Mouse (Mus musculus) heart, embryonic 11.5 days (tissue): ENCODE results near the gene Olfml3. TPM values are rescaled to one million over a fixed set of nuclear protein-coding genes. Genes with fewer than 3 reads are reported as not detected.
A peak's percentile ranks its signal among the peaks of the same experiment; 100 is the strongest.

Experiments used
- ATAC-seq: fragments of 200-750 bp; cut with Nextera tagmentation; replicated peaks from 2 replicates; pipeline ENCODE4 v1.8.0; 2017; ENCODE audit warnings: moderate library complexity; ENCODE audit not compliant: insufficient number of reproducible peaks, low FRiP score, low TSS enrichment
- H3K27ac ChIP-seq: fragments of 300-500 bp; sonication (generic); 2 replicates; pipeline ENCODE4 v1.5.1; 2014; ENCODE audit warnings: mild to moderate bottlenecking, low read depth, low read length
- H3K27me3 ChIP-seq: fragments of 300-500 bp; sonication (generic); 2 replicates; pipeline ENCODE4 v1.6.1; 2014; ENCODE audit warnings: mild to moderate bottlenecking, low read length, mixed read lengths; ENCODE audit not compliant: control insufficient read depth, insufficient read depth
- H3K36me3 ChIP-seq: fragments of 300-500 bp; sonication (generic); 2 replicates; pipeline ENCODE4 v1.6.1; 2014; ENCODE audit warnings: mild to moderate bottlenecking, low read length, moderate library complexity, mixed read lengths; ENCODE audit not compliant: control insufficient read depth, insufficient read depth
- H3K4me1 ChIP-seq: fragments of 300-500 bp; sonication (generic); 2 replicates; pipeline ENCODE4 v1.6.1; 2014; ENCODE audit warnings: low read length; ENCODE audit not compliant: control insufficient read depth, insufficient read depth
- H3K4me2 ChIP-seq: fragments of 300-500 bp; sonication (generic); 2 replicates; pipeline ENCODE4 v1.6.1; 2014; ENCODE audit warnings: mild to moderate bottlenecking, moderate library complexity
- H3K4me3 ChIP-seq: fragments of 300-500 bp; sonication (generic); 2 replicates; pipeline ENCODE4 v1.5.1; 2014; ENCODE audit warnings: low read depth, low read length
- H3K9ac ChIP-seq: fragments of 300-500 bp; sonication (generic); 2 replicates; pipeline ENCODE4 v1.6.1; 2014; ENCODE audit warnings: mild to moderate bottlenecking, low read depth, low read length, moderate library complexity
- H3K9me3 ChIP-seq: fragments of 300-500 bp; sonication (generic); replicated peaks from 2 replicates; pipeline ENCODE4 v1.6.1; 2016; ENCODE audit warnings: low read length; ENCODE audit not compliant: control insufficient read depth
- WGBS: fragments of 180-500 bp; shearing (Covaris S2); extraction: QIAGEN DNeasy Blood & Tissue Kit; methylation state at CpG from one replicate; pipeline ENCODE4 v1.1.7; 2014; ENCODE audit not compliant: insufficient replicate concordance; 5-methylcytosine and 5-hydroxymethylcytosine counted together
- polyA plus RNA-seq: library from polyadenylated mRNA; unstranded; fragments of >200 nt; fragmentation: Nextera tagmentation; extraction: Ambion mirVana; gene quantifications from 2 replicates; pipeline ENCODE4 v1.2.1, GENCODE M21; 2014

Olfml3 gene
- polyA plus RNA-seq, 1 experiment from 2014 or later = 21.8 TPM

- no peak for ATAC-seq
- no peak overlapping the region for H3K4me2 ChIP-seq
- peaks cover 15% of the 10 kb centered on the region for H3K36me3 ChIP-seq
- WGBS = 30% methylated on average over 3 of the region's 3 CpGs
- no peaks in the 10 kb centered on the region for H3K9me3 ChIP-seq
- H3K27ac ChIP-seq = no peak overlapping the region
- no peaks in the 10 kb centered on the region for H3K27me3 ChIP-seq
- peaks cover 4% of the 10 kb centered on the region; the same call in 1 of the 2 replicates for H3K4me1 ChIP-seq
- H3K9ac ChIP-seq = no peak overlapping the region
- no peak overlapping the region for H3K4me3 ChIP-seq
Measured at GRCm38 (mm10) chr3:103755351-103755750, 17.6 kb upstream of the Olfml3 start.

GRCm38 (mm10) chr3:103751558-103751957, 13.8 kb upstream of the Olfml3 start:
- Histone ChIP-seq H3K27ac (no peak overlapping the region), H3K9ac (no peak overlapping the region), H3K36me3 (peaks cover 25% of the 10 kb centered on the region), H3K4me2 (no peak overlapping the region), H3K4me1 (peaks cover 4% of the 10 kb centered on the region; the same call in 1 of the 2 replicates), H3K4me3 (no peak overlapping the region), H3K9me3 (no peaks in the 10 kb centered on the region), H3K27me3 (no peaks in the 10 kb centered on the region)
- WGBS = 86% methylated on average over 2 of the region's 2 CpGs
- no peak for ATAC-seq

- Histone ChIP-seq H3K4me1 (peaks cover 6% of the 10 kb centered on the region; the same call in 1 of the 2 replicates), H3K4me3 (no peak overlapping the region), H3K27ac (no peak overlapping the region), H3K27me3 (no peaks in the 10 kb centered on the region), H3K9me3 (no peaks in the 10 kb centered on the region), H3K36me3 (peaks cover 44% of the 10 kb centered on the region), H3K9ac (no peak overlapping the region), H3K4me2 (no peak overlapping the region)
- no peak for ATAC-seq
- WGBS = 87% methylated on average over 5 of the region's 5 CpGs
Measured at GRCm38 (mm10) chr3:103746711-103747110, 8.9 kb upstream of the Olfml3 start.

GRCm38 (mm10) chr3:103745001-103745770, 7.4 kb upstream of the Olfml3 start:
- Histone ChIP-seq H3K4me1 (peaks cover 6% of the 10 kb centered on the region; the same call in 1 of the 2 replicates), H3K4me2 (no peak overlapping the region), H3K4me3 (no peak overlapping the region), H3K27me3 (no peaks in the 10 kb centered on the region), H3K9ac (no peak overlapping the region), H3K36me3 (peaks cover 43% of the 10 kb centered on the region), H3K9me3 (no peaks in the 10 kb centered on the region), H3K27ac (no peak overlapping the region)
- ATAC-seq = no peak
- WGBS = 86% methylated on average over 14 of the region's 14 CpGs

- ATAC-seq = no peak
- no peak overlapping the region for H3K27ac ChIP-seq
- no peak overlapping the region for H3K4me3 ChIP-seq
- peaks cover 29% of the 10 kb centered on the region for H3K36me3 ChIP-seq
- H3K27me3 ChIP-seq = no peaks in the 10 kb centered on the region
- H3K4me2 ChIP-seq = no peak overlapping the region
- H3K4me1 ChIP-seq = peaks cover 6% of the 10 kb centered on the region
- H3K9ac ChIP-seq = no peak overlapping the region
- no peaks in the 10 kb centered on the region for H3K9me3 ChIP-seq
- WGBS = 84% methylated on average over 6 of the region's 6 CpGs
Measured at GRCm38 (mm10) chr3:103743208-103743607, 5.4 kb upstream of the Olfml3 start.

GRCm38 (mm10) chr3:103740342-103740741, 2.5 kb upstream of the Olfml3 start:
- no peaks in the 10 kb centered on the region for H3K27me3 ChIP-seq
- WGBS = 59% methylated on average over 5 of the region's 5 CpGs
- H3K9ac ChIP-seq = no peak overlapping the region
- no peak overlapping the region for H3K4me2 ChIP-seq
- peaks cover 20% of the 10 kb centered on the region for H3K36me3 ChIP-seq
- no peak overlapping the region for H3K4me3 ChIP-seq
- peaks cover 23% of the 10 kb centered on the region for H3K4me1 ChIP-seq
- no peak overlapping the region for H3K27ac ChIP-seq
- ATAC-seq = no peak
- no peaks in the 10 kb centered on the region for H3K9me3 ChIP-seq

GRCm38 (mm10) chr3:103739329-103739728, 1.5 kb upstream of the Olfml3 start, which contains the start of gene Gm10964:
Gene Gm10964 (plus strand): TSS chr3:103739366.
- Histone ChIP-seq H3K4me3 (peak within 1 kb of the TSS; percentile 24), H3K27me3 (no peaks in the 10 kb centered on the region), H3K9ac (peak within 1 kb of the TSS; percentile 69), H3K4me1 (peaks cover 33% of the 10 kb centered on the region), H3K27ac (peak within 1 kb of the TSS; percentile 97), H3K9me3 (no peaks in the 10 kb centered on the region), H3K4me2 (peak within 1 kb of the TSS; percentile 68), H3K36me3 (peaks cover 13% of the 10 kb centered on the region)
- WGBS = 81% methylated on average over 1 of the region's 1 CpGs
- ATAC-seq = no peak

GRCm38 (mm10) chr3:103737061-103737754, 593 bp downstream of the Olfml3 start:
- H3K4me1 ChIP-seq = peaks cover 41% of the 10 kb centered on the region
- peaks cover under 1% of the 10 kb centered on the region; the same call in 1 of the 2 replicates for H3K36me3 ChIP-seq
- H3K27me3 ChIP-seq = no peaks in the 10 kb centered on the region
- H3K9ac ChIP-seq = peak overlapping the region; percentile 12
- H3K4me3 ChIP-seq = peak overlapping the region; percentile 24
- WGBS = 38% methylated on average over 16 of the region's 16 CpGs
- peak overlapping the region; percentile 68 for H3K4me2 ChIP-seq
- no peaks in the 10 kb centered on the region for H3K9me3 ChIP-seq
- peak overlapping the region; percentile 97 for H3K27ac ChIP-seq
- 0 out of 2 replicates have a peak, but pooled peaks have one; percentile 25 for ATAC-seq
